Mouse (Mus musculus): ENCODE results near the gene Pdxp.

DNA sequence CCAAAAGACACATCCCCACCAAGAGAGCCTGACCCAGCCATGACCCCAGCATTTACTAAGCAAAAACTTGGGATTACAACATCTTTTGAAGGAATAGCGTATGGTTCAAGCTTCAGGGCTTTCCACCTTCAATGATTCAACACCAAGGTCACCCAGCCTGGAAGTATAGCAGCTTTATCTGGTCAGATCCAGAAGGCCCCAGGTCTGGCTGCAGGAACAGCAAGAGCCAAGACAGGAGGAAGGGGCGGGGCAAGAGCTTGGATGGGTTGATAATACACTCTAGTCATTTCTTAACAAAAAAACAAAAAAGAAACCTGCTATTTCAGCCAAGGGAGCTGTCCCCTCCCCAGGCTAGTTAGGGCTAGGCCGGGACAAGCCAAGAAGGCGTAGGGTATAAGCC lies 16.2 kb upstream of the Pdxp start:
- TF ChIP-seq CTCF (IDR thresholded peaks at IDR 0.05; ENCODE audit: extremely low read depth, insufficient read depth, low read length): no peak
- no peak for TF ChIP-seq POLR2A (IDR thresholded peaks at IDR 0.05; ENCODE audit: extremely low read depth, insufficient read depth, low read length)

Data from cortical plate, adult 2 months (tissue).